Mouse (Mus musculus): ENCODE data around the gene Mx1.

DNA sequence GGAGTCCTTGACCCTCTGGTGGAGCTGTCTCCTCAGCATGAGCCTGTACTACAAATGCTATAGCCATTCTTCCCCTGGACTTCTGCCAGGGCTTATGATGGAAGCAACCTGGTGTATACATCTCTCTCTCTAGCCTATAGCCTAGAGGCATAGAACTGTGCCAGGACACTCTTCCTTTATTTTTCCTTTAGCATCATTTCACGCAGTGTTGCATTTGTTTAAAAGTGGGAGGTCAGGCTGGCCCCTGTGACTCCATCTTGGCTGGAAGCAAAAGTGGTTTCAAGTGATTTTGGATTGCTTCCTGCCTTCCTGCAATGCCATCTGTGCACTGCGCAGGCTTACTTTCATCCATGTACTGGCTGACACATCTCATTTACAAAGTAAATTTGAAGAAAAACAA is 28.5 kb downstream of the Mx1 start:
- TF ChIP-seq GATA1 (IDR thresholded peaks at IDR 0.05; ENCODE audit: borderline replicate concordance, low read length): no peak
- TF ChIP-seq FLI1 (IDR thresholded peaks at IDR 0.05; ENCODE audit: low read length): no peak

Data from megakaryocyte, embryonic 14.5 days (primary cell).